Mouse (Mus musculus) left cerebral cortex, postnatal 4 days (tissue): Measurements from ENCODE around the gene Vsig1. TPM values are rescaled to one million over a fixed set of nuclear protein-coding genes. Genes with fewer than 3 reads are reported as not detected.

ENCODE experiments used
- DNase-seq: peaks from one replicate; pipeline ENCODE4 v3.0.0-alpha.2; 2022
- intact Hi-C: fragments of 180-260 bp; cut with DNase I; formaldehyde crosslinking; loops from one replicate; pipeline ENCODE4 v1.15.1; 2025
- total RNA-seq, 2 experiments: library from RNA; stranded (reverse); gene quantifications; 2 replicates each; pipeline ENCODE4 v1.2.3; 2021

Vsig1 gene
- total RNA-seq = not detected

DNA sequence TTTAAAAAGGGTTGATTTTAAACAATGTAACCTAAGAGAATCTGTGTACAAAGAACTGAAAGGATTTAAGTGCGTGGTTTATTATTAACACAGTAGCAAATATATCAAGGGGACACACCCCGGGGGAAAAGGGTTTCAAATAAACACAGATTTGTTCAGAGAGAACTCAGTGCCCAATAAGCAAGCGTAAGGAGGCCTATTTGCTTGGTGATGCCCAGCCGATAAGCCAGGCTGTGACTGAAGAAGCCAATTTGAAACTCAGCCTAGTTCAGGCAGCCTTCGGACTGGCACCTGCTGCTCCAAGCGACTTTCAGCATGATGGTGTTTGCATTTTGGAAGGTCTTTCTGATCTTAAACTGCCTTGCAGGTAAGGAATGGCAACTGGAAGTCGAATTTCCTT is at the start of gene Vsig1:
TSS of gene Vsig1 (plus strand) at position 249 of the 400 bp plus-strand sequence.
- intact Hi-C loops = no loop called here
- no peak for DNase-seq

DNA sequence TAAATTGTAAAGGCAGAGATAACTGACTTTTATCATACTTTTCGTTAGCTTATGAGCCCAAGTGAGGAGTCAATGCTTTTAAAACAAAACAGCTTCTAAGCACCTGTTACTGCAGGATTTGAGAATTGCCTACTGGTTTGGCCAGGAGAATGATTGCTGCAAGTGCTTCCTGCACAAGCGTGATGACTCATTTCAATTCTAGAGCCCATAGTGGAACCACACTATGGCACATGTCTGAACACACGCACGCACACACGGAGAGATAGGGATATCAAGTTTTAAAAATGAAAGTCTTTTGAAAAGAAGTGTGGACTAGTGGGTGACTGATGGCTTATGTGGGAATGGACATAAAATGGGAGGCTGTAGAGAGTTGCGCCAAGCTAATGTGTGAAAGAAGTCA is 44.6 kb upstream of the Vsig1 start:
- intact Hi-C loops = no loop called here
- no peak for DNase-seq

DNA sequence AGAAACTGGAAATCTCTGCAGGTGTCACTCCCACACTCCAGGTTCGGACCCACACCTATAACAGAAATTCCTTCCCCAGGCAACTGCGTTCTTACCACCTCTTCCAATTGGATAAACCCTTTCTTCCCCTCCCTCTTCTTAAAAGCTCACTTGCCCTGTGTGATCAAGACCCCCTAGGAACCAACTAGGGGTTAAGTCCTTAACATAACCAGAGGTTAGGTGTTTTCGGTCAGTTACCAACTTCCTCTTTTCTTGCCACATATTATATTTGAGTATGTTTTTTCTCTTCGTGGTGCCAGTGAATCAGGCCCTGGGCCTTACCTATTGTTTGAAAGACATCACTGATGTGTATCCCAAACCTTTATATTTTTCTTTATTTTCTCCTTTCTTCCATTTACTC is 44.0 kb upstream of the Vsig1 start:
- DNase-seq = no peak
- intact Hi-C loops = no loop called here

DNA sequence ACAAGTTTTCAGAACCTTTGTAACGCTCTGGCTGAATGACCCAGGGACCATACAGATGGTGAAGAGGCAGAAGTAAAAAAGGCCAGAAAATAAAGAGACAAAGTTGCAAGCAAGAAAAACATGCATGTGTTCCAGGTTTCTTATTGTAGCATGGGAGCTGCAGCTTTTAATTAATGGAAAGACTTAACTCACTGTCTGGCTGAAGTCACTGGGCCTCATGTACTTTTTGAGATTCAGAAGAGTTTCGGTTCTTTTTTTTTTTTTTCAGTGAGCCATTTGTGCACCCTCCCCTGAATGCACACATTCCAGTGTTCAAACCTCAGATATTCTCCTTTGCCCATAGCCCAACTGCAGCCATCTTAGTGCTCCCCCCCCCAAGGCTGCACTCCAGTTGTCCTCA is 20.2 kb upstream of the Vsig1 start:
- DNase-seq = no peak
- intact Hi-C loops = no loop called here

- no peak for DNase-seq
- intact Hi-C loops = no loop called here
Measured at GRCm38 (mm10) chrX:140891796-140892195, 15.6 kb upstream of the Vsig1 start.

DNA sequence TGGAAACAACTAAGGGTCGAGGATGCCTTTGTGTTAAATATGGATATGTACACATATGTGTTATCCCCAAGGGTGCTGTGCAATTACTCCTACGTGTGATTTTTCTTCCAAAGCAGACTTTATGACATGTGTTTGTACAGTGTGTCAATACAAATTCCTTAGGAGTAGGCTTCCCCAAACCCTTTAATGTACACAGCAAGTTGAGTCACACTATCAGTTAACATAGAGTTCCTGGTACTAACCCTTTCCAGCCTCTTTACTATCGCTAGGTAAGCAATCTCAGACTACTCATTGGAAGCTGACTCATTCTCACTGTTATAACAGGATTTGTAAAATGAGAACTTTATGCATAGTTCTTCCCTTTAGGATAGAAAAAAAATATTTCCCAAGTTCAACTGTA is 3.9 kb upstream of the Vsig1 start:
- no peak for DNase-seq
- intact Hi-C loops = no loop called here

DNA sequence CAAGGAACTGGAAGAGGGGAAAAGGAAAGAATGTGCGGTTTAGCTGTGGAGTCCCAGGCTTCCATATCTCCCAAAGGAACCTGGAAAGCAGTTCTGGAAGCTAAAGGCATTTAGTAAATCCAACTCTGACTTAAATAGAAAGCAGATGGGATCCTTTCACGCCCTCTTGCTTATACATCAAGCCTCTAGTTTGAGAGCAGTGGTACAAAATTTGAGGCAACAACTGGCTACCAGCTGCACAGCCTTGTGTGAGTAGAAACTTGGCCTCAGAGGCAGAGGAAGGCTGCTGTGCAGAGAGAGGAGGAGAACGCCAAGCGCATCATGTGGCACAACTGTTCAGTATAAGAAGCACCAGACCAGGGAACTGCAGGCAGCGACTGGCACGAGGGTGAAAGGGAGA is 13.9 kb downstream of the Vsig1 start:
- intact Hi-C loops = no loop called here
- no peak for DNase-seq

- DNase-seq = no peak
Measured at GRCm38 (mm10) chrX:140932066-140932465, 24.7 kb downstream of the Vsig1 start.

DNA sequence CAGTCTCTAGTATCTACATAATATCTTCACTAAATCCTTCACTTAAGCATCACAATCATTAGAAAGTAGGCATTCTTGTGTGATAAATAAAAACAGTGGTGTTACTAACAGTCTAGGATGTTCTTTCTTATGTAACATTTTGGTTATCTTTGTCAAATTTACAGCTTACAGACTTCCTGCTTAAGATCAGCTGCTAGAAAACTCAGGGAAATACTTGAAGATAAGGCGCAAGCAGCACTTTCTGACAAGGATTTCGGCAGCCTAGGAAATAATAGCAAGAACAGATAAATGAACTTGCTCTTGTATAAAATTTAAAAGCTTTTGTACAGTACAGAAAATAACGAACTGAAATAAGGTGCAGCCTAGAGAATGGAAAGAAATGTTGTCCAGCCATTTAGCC is 25.9 kb downstream of the Vsig1 start:
- intact Hi-C loops = no loop called here
- no peak for DNase-seq

More at GRCm38 (mm10) chrX:140932066-140932465, 24.7 kb downstream of the Vsig1 start:
- intact Hi-C loops = no loop called here

- intact Hi-C loops = no loop called here
- no peak for DNase-seq
Measured at GRCm38 (mm10) chrX:140936271-140936670, 28.9 kb downstream of the Vsig1 start.

GRCm38 (mm10) chrX:140953618-140954017 is 46.2 kb downstream of the Vsig1 start:
- intact Hi-C loops = no loop called here
- no peak for DNase-seq

DNA sequence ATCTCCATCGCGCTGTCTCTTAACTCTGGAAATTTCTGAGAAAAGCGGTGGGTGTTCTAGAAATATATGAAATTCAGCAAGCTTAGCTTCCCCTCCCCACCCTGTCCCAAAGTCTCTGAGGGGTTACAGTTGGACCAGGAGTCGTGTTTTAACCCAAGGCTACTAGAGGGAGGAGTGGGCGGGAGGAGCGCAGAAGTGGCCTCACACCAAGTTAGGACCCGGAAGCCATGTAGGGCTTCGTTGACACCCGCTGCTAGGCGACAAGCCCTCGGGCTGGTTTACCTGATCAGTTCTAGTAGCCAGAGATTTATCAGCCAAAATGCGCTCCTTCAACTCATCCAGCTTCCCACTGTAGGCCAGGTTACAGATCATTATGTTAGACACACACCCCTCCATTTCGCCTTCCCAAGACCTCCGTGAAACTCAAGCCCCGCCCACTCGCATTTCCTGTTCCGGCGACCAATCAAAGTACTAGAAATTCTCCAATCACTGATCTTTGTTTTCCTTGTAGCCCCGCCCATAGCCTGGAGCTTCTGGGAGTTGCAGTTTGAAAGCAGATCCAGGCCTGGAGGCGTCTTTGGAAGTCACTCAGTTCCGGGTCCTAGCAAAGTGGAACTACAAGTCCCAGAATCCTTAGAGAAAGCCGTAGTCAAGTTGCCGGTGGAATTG is 49.0 kb downstream of the Vsig1 start, which contains the start of the genes Psmd10 and Atg4a:
TSS of gene Psmd10 (minus strand) at position 457 of the 669 bp plus-strand sequence.
TSS of gene Atg4a (plus strand) at position 636 of the 669 bp plus-strand sequence.
- peak; percentile 93 for DNase-seq
- intact Hi-C loops = no loop called here

DNA sequence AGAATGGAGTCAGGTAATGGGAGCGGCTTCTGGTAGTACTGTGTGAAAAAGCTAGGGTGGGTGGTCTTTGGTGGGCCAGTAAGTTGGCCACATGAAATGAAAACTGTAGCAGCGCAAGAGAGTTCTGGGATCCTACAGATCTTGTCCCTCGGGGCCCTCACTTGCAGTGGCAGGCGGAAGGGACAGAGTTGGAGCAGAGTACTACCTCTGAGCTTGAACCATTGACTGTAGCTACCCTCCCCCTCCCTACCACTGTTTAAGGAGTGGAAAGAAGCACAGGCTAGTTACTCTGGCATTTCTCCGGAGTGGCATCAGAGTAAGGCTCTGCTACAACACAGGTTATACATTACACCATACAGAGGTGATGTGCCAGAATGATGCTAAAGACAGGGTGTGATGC is 49.6 kb downstream of the Vsig1 start:
- intact Hi-C loops = no loop called here
- DNase-seq = no peak

- intact Hi-C loops = no loop called here
- DNase-seq = no peak
Measured at GRCm38 (mm10) chrX:140978943-140979342, 71.5 kb downstream of the Vsig1 start.

GRCm38 (mm10) chrX:140979546-140979945 is 72.1 kb downstream of the Vsig1 start:
- intact Hi-C loops = no loop called here

DNA sequence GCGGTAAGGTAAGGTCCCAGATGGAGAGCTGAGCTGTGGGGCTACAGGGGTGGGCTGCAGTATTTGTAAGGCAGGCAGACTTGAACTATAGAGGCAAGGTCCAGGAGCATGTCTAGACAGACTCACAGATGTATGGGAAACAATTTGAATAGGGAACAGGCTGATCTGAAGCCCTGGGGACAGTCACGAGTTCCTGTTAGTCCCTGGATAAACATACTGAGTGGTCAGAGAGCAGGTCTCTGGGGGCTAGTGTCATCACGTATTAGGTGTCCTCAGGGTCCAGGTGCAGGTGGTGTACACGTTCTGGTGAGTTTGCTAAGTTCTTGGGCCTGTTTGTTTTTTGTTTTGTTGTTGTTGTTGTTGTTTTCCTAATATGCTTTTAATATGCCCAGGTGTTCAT is 72.8 kb downstream of the Vsig1 start:
- DNase-seq = no peak
- intact Hi-C loops = no loop called here

More at GRCm38 (mm10) chrX:140979546-140979945, 72.1 kb downstream of the Vsig1 start:
- DNase-seq = peak; percentile 2

GRCm38 (mm10) chrX:140983206-140983960 is 76.0 kb downstream of the Vsig1 start:
- DNase-seq = no peak
- intact Hi-C loops = no loop called here

DNA sequence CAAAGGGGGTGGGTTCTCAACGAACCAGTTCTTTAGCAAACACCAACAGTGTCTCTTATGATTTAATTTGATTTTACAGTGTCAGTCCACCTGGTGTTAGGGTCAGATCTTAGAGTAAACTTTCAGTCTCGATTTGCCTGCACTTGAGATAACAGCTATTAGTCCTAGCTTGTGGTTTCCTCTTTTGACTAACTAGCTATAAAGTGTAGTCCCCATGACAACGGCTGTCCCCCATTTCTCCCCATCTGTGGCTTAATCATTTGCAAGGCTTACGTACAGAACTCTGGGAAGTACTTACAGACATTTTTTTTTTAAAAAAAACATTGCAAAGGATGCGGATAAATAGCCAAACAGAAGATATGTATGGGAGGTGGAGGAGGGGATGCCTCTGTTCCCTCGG is 77.4 kb downstream of the Vsig1 start:
- intact Hi-C loops = no loop called here

GRCm38 (mm10) chrX:140985256-140985655 is 77.8 kb downstream of the Vsig1 start:
- DNase-seq = no peak
- intact Hi-C loops = no loop called here

More for the DNA sequence above, 77.4 kb downstream of the Vsig1 start:
- DNase-seq = no peak
